Mouse (Mus musculus) midbrain, embryonic 11.5 days (tissue): ENCODE results near the gene Flt3. TPM values are rescaled to one million over a fixed set of nuclear protein-coding genes. Genes with fewer than 3 reads are reported as not detected.

Experiments
- ATAC-seq: fragments of 200-750 bp; cut with Nextera tagmentation; 2 replicates; pipeline ENCODE4 v1.8.0; 2017; ENCODE audit warnings: moderate TSS enrichment, moderate library complexity; ENCODE audit not compliant: low FRiP score
- DNase-seq: peaks from one replicate; pipeline ENCODE4 v3.0.0; 2015; ENCODE audit warnings: low spot score; ENCODE audit errors: missing footprints
- H3K27ac ChIP-seq: fragments of 300-500 bp; sonication (generic); 2 replicates; pipeline ENCODE4 v1.5.1; 2014; ENCODE audit warnings: low read depth, low read length
- H3K27me3 ChIP-seq: fragments of 300-500 bp; sonication (generic); 2 replicates; pipeline ENCODE4 v1.6.1; 2014; ENCODE audit warnings: mild to moderate bottlenecking, low read length, moderate library complexity, mixed read lengths; ENCODE audit not compliant: control insufficient read depth, insufficient read depth
- H3K36me3 ChIP-seq: fragments of 300-500 bp; sonication (generic); 2 replicates; pipeline ENCODE4 v1.6.1; 2014; ENCODE audit warnings: mild to moderate bottlenecking, low read length, moderate library complexity, mixed read lengths; ENCODE audit not compliant: control insufficient read depth, insufficient read depth
- H3K4me1 ChIP-seq: fragments of 300-500 bp; sonication (generic); 2 replicates; pipeline ENCODE4 v1.6.1; 2014; ENCODE audit warnings: low read length; ENCODE audit not compliant: control insufficient read depth, insufficient read depth
- H3K4me2 ChIP-seq: fragments of 300-500 bp; sonication (generic); 2 replicates; pipeline ENCODE4 v1.6.1; 2014; ENCODE audit warnings: mild to moderate bottlenecking, moderate library complexity
- H3K4me3 ChIP-seq: fragments of 300-500 bp; sonication (generic); 2 replicates; pipeline ENCODE4 v1.5.1; 2014; ENCODE audit warnings: low read depth, low read length
- H3K9ac ChIP-seq: fragments of 300-500 bp; sonication (generic); 2 replicates; pipeline ENCODE4 v1.6.1; 2014; ENCODE audit warnings: low read length
- H3K9me3 ChIP-seq: fragments of 300-500 bp; sonication (generic); 2 replicates; pipeline ENCODE4 v1.6.1; 2016; ENCODE audit warnings: low read length; ENCODE audit not compliant: control insufficient read depth
- WGBS: fragments of 180-500 bp; shearing (Covaris S2); extraction: QIAGEN DNeasy Blood & Tissue Kit; methylation state at CpG from one replicate; pipeline ENCODE4 v1.1.7; 2014; 5-methylcytosine and 5-hydroxymethylcytosine counted together
- polyA plus RNA-seq: library from polyadenylated mRNA; unstranded; fragments of >200 nt; fragmentation: Nextera tagmentation; extraction: Ambion mirVana; gene quantifications from 2 replicates; pipeline ENCODE4 v1.2.1, GENCODE M21; 2014

Gene Flt3
- polyA plus RNA-seq, 1 experiment from 2014 or later, result 0.05 TPM

DNA sequence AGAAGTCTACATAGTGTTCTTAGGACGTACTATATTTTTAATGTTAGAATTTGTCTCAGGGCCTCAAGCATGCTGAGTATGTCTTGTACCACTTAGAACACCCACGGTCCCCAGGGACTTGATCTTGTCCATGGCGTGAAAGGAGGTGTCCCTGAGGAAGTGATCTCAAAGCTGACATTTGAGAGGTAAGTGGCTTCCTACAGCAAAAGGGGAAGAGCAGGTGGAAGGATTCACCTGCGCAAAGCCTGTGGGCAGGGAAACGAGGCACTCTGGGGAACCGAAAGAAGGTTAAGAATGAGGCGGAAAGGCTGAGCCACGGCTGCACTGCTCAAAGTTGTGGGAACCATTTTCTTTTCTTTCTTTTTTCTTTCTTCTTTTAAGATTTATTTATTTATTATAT, 48.4 kb downstream of the Flt3 start:
- Histone ChIP-seq H3K4me2 (no peak overlapping the region), H3K4me1 (no peaks in the 10 kb centered on the region), H3K36me3 (no peaks in the 10 kb centered on the region), H3K27ac (no peak overlapping the region), H3K4me3 (no peak overlapping the region), H3K9me3 (no peaks in the 10 kb centered on the region), H3K27me3 (no peaks in the 10 kb centered on the region), H3K9ac (no peak overlapping the region)
- no peak for DNase-seq
- no peak for ATAC-seq
- WGBS, result 92% methylated on average over 8 of the region's 8 CpGs

GRCm38 (mm10) chr5:147345981-147346380, 54.3 kb downstream of the Flt3 start:
- Histone ChIP-seq H3K9ac (no peak overlapping the region), H3K4me2 (no peak overlapping the region), H3K4me1 (no peaks in the 10 kb centered on the region), H3K36me3 (no peaks in the 10 kb centered on the region), H3K9me3 (no peaks in the 10 kb centered on the region), H3K27ac (no peak overlapping the region), H3K27me3 (no peaks in the 10 kb centered on the region), H3K4me3 (no peak overlapping the region)
- no peak for DNase-seq
- WGBS, result 67% methylated on average over 1 of the region's 1 CpGs
- ATAC-seq, result no peak

DNA sequence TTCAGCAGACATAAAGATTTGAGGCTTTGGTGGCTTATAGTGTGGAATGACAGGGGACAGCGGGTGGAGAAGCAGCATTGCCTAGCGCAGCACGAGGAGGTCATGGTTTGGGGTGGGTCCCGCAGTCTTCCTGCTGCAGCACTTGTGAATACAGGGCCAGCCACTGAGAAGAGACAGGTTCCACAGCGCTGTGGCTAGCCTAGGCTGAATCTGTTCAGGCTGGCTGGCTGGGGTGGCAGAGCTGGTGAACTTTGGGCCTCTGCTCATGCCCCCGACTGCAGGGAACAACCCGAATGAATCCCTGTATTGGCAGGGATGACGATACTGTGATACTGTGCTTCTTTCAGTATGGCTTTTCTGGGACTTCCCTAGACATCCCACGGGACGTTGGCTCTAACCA, 56.4 kb downstream of the Flt3 start:
- H3K4me3 ChIP-seq, result no peak overlapping the region
- H3K9me3 ChIP-seq, result no peaks in the 10 kb centered on the region
- H3K9ac ChIP-seq, result no peak overlapping the region
- no peak overlapping the region for H3K27ac ChIP-seq
- DNase-seq (no peak), ATAC-seq (no peak)
- no peaks in the 10 kb centered on the region for H3K36me3 ChIP-seq
- WGBS, result 81% methylated on average over 10 of the region's 10 CpGs
- H3K27me3 ChIP-seq, result no peaks in the 10 kb centered on the region
- H3K4me2 ChIP-seq, result no peak overlapping the region
- no peaks in the 10 kb centered on the region for H3K4me1 ChIP-seq

GRCm38 (mm10) chr5:147342901-147343300, 57.4 kb downstream of the Flt3 start:
- no peak for ATAC-seq
- H3K27me3 ChIP-seq, result no peaks in the 10 kb centered on the region
- H3K9ac ChIP-seq, result no peak overlapping the region
- no peak overlapping the region for H3K27ac ChIP-seq
- H3K9me3 ChIP-seq, result no peaks in the 10 kb centered on the region
- no peak for DNase-seq
- H3K4me2 ChIP-seq, result no peak overlapping the region
- no peaks in the 10 kb centered on the region for H3K4me1 ChIP-seq
- no peaks in the 10 kb centered on the region for H3K36me3 ChIP-seq
- no peak overlapping the region for H3K4me3 ChIP-seq
- 88% methylated on average over 6 of the region's 6 CpGs for WGBS

- Histone ChIP-seq H3K27me3 (no peaks in the 10 kb centered on the region), H3K36me3 (no peaks in the 10 kb centered on the region), H3K4me2 (no peak overlapping the region), H3K9me3 (no peaks in the 10 kb centered on the region), H3K9ac (no peak overlapping the region), H3K4me3 (no peak overlapping the region), H3K27ac (no peak overlapping the region), H3K4me1 (no peaks in the 10 kb centered on the region)
- WGBS, result 83% methylated on average over 13 of the region's 13 CpGs
- ATAC-seq, result no peak
- no peak for DNase-seq
These were observed 59.4 kb downstream of the Flt3 start for GRCm38 (mm10) chr5:147340741-147341414.

DNA sequence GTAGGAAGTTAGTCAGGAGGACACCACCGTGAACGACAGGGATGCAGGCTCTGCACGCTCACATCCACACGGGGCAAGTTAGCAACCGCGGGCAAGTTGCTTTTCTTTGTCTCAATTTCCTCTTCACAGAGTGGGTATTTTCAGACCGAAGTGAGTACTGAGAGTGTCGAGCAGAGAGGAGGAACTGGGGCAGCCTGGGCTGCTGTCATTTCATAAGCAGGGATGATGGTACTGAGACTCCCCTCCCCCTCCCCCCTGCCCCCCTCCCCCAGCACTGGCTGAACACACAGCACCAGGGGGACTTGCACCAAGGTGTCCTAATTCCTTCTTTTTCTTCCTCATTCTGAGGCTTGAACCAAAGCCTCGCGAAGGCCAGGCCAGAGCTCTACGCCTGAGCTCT, 60.7 kb downstream of the Flt3 start:
- Histone ChIP-seq H3K9ac (no peak overlapping the region), H3K27ac (no peak overlapping the region), H3K4me2 (no peak overlapping the region), H3K36me3 (no peaks in the 10 kb centered on the region), H3K4me3 (no peak overlapping the region), H3K9me3 (no peaks in the 10 kb centered on the region), H3K4me1 (no peaks in the 10 kb centered on the region), H3K27me3 (no peaks in the 10 kb centered on the region)
- WGBS, result 85% methylated on average over 10 of the region's 11 CpGs
- ATAC-seq (no peak), DNase-seq (no peak)

DNA sequence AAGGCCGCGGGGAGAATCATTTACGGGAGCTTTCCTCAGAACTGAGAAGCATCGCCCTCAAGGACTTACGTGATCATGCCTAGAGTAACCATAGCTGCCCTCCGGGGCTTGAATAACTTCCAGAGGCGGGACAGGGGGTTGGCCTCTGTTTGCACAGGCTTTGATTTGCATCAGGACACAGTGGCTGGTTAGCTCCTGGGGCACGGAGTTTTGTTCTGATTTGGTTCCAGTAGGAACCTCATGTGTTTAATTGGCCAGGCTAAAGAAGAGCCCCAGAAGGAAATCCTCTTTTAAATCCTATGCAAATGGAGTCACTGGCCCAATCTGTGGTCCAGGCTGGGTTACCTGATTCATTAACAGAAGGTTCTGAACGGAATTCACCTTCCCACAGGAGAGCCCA, 61.3 kb downstream of the Flt3 start:
- WGBS, result 51% methylated on average over 9 of the region's 9 CpGs
- no peak for ATAC-seq
- no peaks in the 10 kb centered on the region for H3K27me3 ChIP-seq
- no peaks in the 10 kb centered on the region for H3K9me3 ChIP-seq
- H3K27ac ChIP-seq, result no peak overlapping the region
- H3K36me3 ChIP-seq, result no peaks in the 10 kb centered on the region
- no peak overlapping the region for H3K4me3 ChIP-seq
- H3K9ac ChIP-seq, result no peak overlapping the region
- DNase-seq, result no peak
- H3K4me2 ChIP-seq, result no peak overlapping the region
- no peaks in the 10 kb centered on the region for H3K4me1 ChIP-seq

DNA sequence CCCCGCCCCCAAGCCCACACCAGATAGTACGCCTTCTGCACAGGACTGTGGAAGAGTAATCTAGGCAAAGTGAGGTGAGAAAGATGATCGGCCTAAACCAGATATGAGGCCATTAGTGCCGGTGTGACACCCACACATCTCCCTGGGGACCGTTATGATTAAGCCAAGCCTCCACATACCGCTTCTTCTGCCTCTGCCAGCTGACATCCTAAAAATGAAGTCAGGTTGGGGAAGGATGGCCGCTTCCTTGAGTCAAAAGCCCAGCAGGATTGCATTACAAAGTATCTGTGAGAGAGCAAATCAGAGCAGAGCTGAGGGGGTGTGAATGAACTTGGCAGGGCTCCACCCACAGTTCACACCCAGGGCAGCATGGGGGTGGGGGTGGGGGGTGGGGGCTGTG, 67.6 kb downstream of the Flt3 start:
- ATAC-seq, result peak; percentile 2; the same call in 1 of the 2 replicates
- WGBS, result 59% methylated on average over 7 of the region's 7 CpGs
- H3K4me2 ChIP-seq, result no peak overlapping the region

GRCm38 (mm10) chr5:147331547-147331946, 68.7 kb downstream of the Flt3 start:
- no peak for ATAC-seq
- DNase-seq, result peak; percentile 91
- Histone ChIP-seq H3K4me2 (no peak overlapping the region), H3K27ac (no peak overlapping the region), H3K9me3 (no peaks in the 10 kb centered on the region), H3K27me3 (no peaks in the 10 kb centered on the region), H3K4me3 (no peak overlapping the region), H3K36me3 (no peaks in the 10 kb centered on the region), H3K9ac (no peak overlapping the region), H3K4me1 (no peaks in the 10 kb centered on the region)
- 42% methylated on average over 2 of the region's 2 CpGs for WGBS

More for the DNA sequence above, 67.6 kb downstream of the Flt3 start:
- no peaks in the 10 kb centered on the region for H3K36me3 ChIP-seq
- H3K4me3 ChIP-seq, result no peak overlapping the region
- DNase-seq, result peak; percentile 60
- no peak overlapping the region for H3K27ac ChIP-seq
- no peak overlapping the region for H3K9ac ChIP-seq
- H3K27me3 ChIP-seq, result no peaks in the 10 kb centered on the region
- no peaks in the 10 kb centered on the region for H3K4me1 ChIP-seq
- H3K9me3 ChIP-seq, result no peaks in the 10 kb centered on the region
